12 mouse cellular contexts compared by ENCODE assay signal in the genomic region with DNA sequence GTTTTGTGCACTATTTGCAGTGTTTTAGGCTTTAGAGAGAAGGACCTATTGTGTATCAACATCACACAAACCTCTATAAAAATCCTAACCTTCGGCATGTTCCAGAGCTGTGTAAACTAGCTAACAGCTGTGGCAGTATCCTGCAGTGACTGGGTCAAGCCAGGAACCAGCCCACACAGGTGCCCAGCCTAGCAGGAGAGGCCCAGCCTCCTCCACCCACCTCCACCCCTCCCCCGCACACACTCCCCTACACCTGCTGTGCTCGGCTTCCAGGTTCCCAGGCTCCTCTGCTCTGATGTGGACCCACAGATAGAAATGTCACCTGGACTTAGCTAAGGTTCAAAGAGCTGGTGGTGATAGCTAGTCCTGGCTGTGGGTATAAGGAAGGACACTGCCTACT.
DNase-seq lines count a peak whose midpoint lies in the region; ATAC-seq and TF ChIP-seq lines count a peak whose summit lies in the region.
"Had no signal": no experiment of that assay in that cellular context is flagged by ENCODE, and none has a peak within 500 bp of the region (broad histone marks: within the 10 kb centered on the region; RNA-seq: fewer than 3 reads in every experiment).

No protein-coding gene starts in this region.

- H3K9ac ChIP-seq in forebrain, embryonic 14.5 days (ENCODE audit: low read length), result no peak overlapping the region
- H3K9ac ChIP-seq in kidney, postnatal 0 days (ENCODE audit: low read depth, low read length), result no peak overlapping the region
- H3K9ac ChIP-seq: heart, embryonic 13.5 days; midbrain, embryonic 15.5 days had no signal

- 51% methylated on average over 3 of the region's 3 CpGs for WGBS in forebrain, embryonic 10.5 days
- 54% methylated on average over 3 of the region's 3 CpGs for WGBS in forebrain, embryonic 14.5 days
- WGBS in kidney, postnatal 0 days, result 39% methylated on average over 3 of the region's 3 CpGs

- no peak overlapping the region for H3K4me2 ChIP-seq in forebrain, embryonic 14.5 days (ENCODE audit: low read length)
- no peak overlapping the region for H3K4me2 ChIP-seq in kidney, postnatal 0 days (ENCODE audit: low read length)
- H3K4me2 ChIP-seq: heart, embryonic 13.5 days; midbrain, embryonic 15.5 days had no signal

- peak overlapping the region; percentile 72 for H3K27ac ChIP-seq in forebrain, embryonic 10.5 days
- H3K27ac ChIP-seq in forebrain, embryonic 14.5 days (ENCODE audit: low read depth, low read length), result no peak overlapping the region
- H3K27ac ChIP-seq in kidney, postnatal 0 days, result peak overlapping the region; percentile 83
- H3K27ac ChIP-seq: heart, embryonic 13.5 days; midbrain, embryonic 15.5 days had no signal

- no peaks in the 10 kb centered on the region for H3K9me3 ChIP-seq in forebrain, embryonic 10.5 days
- H3K9me3 ChIP-seq in forebrain, embryonic 14.5 days (replicated peaks; ENCODE audit: control insufficient read depth, low read length), result no peaks in the 10 kb centered on the region
- no peaks in the 10 kb centered on the region for H3K9me3 ChIP-seq in E14TG2a.4 (ENCODE audit: low read length)
- no peaks in the 10 kb centered on the region for H3K9me3 ChIP-seq in kidney, postnatal 0 days (replicated peaks; ENCODE audit: low read length)
- H3K9me3 ChIP-seq: heart, embryonic 13.5 days; midbrain, embryonic 15.5 days had no signal

- no peak for TF ChIP-seq CTCF in E14TG2a.4 (conservative IDR thresholded peaks at IDR 0.05; ENCODE audit: low read length)
- TF ChIP-seq CTCF in kidney, postnatal 0 days (IDR thresholded peaks at IDR 0.05; ENCODE audit: low read depth), result no peak

- ATAC-seq in forebrain, embryonic 14.5 days, result no peak
- peak; percentile 92 for ATAC-seq in kidney, postnatal 0 days (replicated peaks; ENCODE audit: low FRiP score, low read depth)
- no peak for ATAC-seq in erythroblast, adult 5-6 weeks (replicated peaks; ENCODE audit: low FRiP score, poor library complexity, severe bottlenecking)
- no peak for ATAC-seq in monocyte, adult 5-6 weeks (replicated peaks; ENCODE audit: insufficient number of reproducible peaks, low FRiP score, low TSS enrichment, poor library complexity, severe bottlenecking)
- ATAC-seq: midbrain, embryonic 15.5 days had no signal

- DNase-seq in forebrain, embryonic 10.5 days (ENCODE audit: extremely low spot score, low spot score), result no peak
- DNase-seq in forebrain, embryonic 14.5 days (ENCODE audit: low spot score), result no peak
- no peak for DNase-seq in kidney, postnatal 0 days (ENCODE audit: low spot score)
- peak; percentile 23 for DNase-seq in lung, postnatal 36 days
- DNase-seq in neural tube, embryonic 10.5 days (ENCODE audit: extremely low spot score, low spot score), result no peak
- DNase-seq: cerebellum, adult 11-12 months; right cerebral cortex, adult 18-20 months had no signal

- H3K4me3 ChIP-seq in forebrain, embryonic 10.5 days, result no peak overlapping the region
- no peak overlapping the region for H3K4me3 ChIP-seq in forebrain, embryonic 14.5 days (ENCODE audit: low read depth, low read length)
- peak overlapping the region; percentile 24 for H3K4me3 ChIP-seq in E14TG2a.4 (replicated peaks; ENCODE audit: low read length)
- H3K4me3 ChIP-seq in kidney, postnatal 0 days (replicated peaks; ENCODE audit: low read depth, low read length), result no peak overlapping the region
- H3K4me3 ChIP-seq: heart, embryonic 13.5 days; midbrain, embryonic 15.5 days had no signal

- H3K4me1 ChIP-seq in forebrain, embryonic 10.5 days, result peaks cover 46% of the 10 kb centered on the region
- no peaks in the 10 kb centered on the region for H3K4me1 ChIP-seq in forebrain, embryonic 14.5 days (ENCODE audit: control insufficient read depth, insufficient read depth, low read length)
- peaks cover 63% of the 10 kb centered on the region for H3K4me1 ChIP-seq in E14TG2a.4 (replicated peaks; ENCODE audit: low read depth, low read length)
- peaks cover 14% of the 10 kb centered on the region; the same call in 1 of the 2 replicates for H3K4me1 ChIP-seq in kidney, postnatal 0 days (replicated peaks; ENCODE audit: insufficient read depth, low read length)
- H3K4me1 ChIP-seq: midbrain, embryonic 15.5 days had no signal

- peaks cover 6% of the 10 kb centered on the region; the same call in 1 of the 2 replicates for H3K27me3 ChIP-seq in forebrain, embryonic 10.5 days (ENCODE audit: poor library complexity, severe bottlenecking)
- no peaks in the 10 kb centered on the region for H3K27me3 ChIP-seq in forebrain, embryonic 14.5 days (replicated peaks; ENCODE audit: control insufficient read depth, insufficient read depth, low read length)
- peaks cover 12% of the 10 kb centered on the region; the same call in 1 of the 2 replicates for H3K27me3 ChIP-seq in E14TG2a.4 (ENCODE audit: insufficient read depth, low read length)
- H3K27me3 ChIP-seq in kidney, postnatal 0 days (ENCODE audit: insufficient read depth, low read length), result no peaks in the 10 kb centered on the region
- H3K27me3 ChIP-seq: midbrain, embryonic 15.5 days had no signal

- H3K36me3 ChIP-seq in forebrain, embryonic 10.5 days (replicated peaks), result no peaks in the 10 kb centered on the region
- H3K36me3 ChIP-seq in forebrain, embryonic 14.5 days (ENCODE audit: control insufficient read depth, insufficient read depth, low read length), result no peaks in the 10 kb centered on the region
- no peaks in the 10 kb centered on the region for H3K36me3 ChIP-seq in E14TG2a.4 (ENCODE audit: insufficient read depth, low read length)
- H3K36me3 ChIP-seq in kidney, postnatal 0 days (ENCODE audit: insufficient read depth, low read length), result no peaks in the 10 kb centered on the region
- H3K36me3 ChIP-seq: heart, embryonic 13.5 days; midbrain, embryonic 15.5 days had no signal
